Mouse (Mus musculus) urinary bladder, postnatal 36 days (tissue): ENCODE data around the gene Mst1r.

Source experiments
- DNase-seq, 2 experiments: peaks; one replicate each; pipeline ENCODE4 v3.0.0; 2022; ENCODE audit warnings: low spot score in 2 of 2, mixed read lengths in 1 of 2

Gene Mst1r

DNA sequence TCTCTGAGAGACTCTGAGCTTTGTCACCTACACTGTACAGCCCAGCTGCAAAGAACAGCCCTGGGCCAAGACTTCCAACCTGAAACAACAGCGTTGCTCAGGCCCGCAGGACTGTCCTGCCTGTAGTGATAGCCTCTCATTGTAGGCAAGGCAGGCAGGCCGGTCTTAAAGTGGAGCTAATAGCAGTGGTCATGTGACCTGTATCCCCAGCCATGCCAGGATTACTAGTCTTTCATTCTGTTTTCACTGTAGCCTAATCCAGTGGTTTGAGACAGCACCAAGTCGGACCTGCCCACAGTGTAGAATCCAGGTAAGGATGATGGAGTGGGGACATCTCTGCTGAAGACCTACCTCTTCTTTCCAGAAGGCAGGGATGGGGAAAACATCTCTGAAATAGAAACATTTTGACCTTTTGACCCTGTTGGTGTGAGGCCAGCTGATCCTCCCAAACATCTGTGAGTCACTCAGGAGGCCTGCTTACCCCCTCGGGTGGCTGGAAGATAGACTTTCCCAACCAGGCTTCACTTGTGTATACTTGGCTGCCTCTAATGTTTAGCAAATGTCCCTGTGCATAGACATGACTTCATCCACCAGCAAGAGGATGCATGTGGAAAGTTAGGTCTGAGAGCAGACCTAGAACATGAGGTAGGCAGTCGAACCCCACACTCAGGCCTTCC lies 49.1 kb downstream of the Mst1r start:
- DNase-seq: no peak

DNA sequence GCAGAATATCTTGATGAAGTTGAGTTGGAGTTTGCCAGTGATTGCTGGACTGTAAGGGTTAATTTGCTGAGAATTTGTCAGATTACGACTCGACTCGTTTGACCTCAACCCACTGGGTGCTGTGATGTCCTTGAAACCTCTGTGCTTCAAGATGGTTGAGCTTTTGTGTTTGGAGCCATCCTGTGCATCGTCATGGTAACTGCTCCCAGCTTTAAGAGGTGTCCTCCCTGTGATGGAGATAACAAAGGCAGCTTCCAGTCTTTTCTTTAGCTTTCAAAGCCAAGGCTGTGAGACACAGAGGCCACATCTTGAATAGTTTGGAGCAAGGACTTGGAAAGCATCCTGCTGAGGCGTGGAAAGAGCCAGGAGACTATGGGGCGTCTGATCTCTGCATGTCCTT lies 50.5 kb downstream of the Mst1r start:
- no peak for DNase-seq

DNA sequence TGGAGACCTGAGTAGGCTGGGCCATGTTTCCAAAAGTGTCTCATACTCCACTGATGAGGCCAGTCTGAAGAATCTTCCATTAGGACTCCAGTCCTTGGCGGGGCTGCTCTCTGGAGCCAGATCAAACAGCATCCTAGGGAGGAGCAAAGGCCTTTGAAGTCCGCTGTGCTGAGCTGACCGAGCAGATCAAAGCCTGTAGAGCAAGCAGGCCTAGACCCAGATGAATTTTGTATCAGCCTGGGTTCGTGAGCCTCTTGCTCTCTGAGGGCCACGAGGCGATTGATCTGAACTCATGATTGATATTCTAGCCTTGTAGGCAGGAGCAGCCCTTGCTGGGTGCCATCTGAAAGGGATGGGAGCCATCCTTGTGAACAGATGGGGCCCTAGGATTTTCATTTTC lies 53.2 kb downstream of the Mst1r start:
- DNase-seq: no peak

DNA sequence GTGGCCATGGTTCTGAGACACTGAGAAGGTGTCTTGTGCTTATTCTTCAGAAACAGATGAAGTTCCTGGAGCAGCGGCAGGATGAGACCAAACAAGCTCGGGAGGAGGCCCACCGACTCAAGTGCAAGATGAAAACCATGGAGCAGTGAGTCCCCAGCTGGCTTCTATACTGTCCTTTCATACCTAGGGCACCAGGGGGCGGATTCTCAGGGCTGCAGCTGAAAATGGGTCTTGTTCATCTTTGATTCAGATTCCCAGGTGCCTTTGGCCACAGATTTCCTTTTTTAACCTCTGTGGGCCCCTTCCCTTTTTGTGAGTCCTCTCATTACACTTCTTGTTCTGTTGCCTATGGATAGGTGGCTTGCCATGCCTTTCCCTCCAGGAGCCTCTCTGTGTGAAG lies 54.3 kb downstream of the Mst1r start:
- no peak for DNase-seq

DNA sequence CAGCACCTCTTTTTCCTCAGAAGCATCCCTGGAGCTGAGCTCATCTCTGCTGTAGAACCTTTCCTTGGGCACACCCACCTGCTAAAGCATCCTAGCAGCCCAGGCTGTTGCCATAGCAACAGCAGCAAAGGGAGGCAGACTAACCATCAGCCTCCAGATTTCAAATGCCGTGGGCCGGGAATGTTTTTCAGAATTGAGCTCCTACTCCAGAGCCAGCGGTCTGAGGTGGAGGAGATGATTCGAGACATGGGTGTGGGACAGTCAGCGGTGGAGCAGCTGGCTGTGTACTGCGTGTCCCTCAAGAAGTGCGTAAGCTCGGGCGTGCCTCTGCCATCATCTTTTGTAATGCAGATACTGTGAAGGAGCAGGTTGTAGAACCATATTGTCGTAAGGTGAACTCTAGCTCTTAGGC lies 54.7 kb downstream of the Mst1r start:
- DNase-seq: no peak

DNA sequence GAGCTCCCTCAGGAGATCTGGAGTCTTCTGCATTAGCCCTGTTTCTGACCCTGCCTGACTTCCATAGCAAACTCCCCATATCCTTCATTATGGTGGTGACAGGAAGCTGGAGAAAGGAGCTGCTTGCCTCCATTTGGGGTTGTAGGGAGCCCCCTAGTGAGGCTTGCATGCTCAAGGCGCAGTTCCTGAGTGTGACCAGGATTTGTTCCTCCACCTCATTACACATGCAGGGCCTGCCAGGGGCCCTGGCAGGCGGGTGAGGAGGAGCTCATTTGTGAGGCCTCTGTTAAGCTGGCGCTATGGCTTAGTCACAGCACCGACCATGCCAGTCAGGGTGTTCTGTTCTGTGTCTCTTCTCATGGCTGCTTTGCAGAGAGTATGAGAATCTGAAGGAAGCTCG lies 55.2 kb downstream of the Mst1r start:
- no peak for DNase-seq

DNA sequence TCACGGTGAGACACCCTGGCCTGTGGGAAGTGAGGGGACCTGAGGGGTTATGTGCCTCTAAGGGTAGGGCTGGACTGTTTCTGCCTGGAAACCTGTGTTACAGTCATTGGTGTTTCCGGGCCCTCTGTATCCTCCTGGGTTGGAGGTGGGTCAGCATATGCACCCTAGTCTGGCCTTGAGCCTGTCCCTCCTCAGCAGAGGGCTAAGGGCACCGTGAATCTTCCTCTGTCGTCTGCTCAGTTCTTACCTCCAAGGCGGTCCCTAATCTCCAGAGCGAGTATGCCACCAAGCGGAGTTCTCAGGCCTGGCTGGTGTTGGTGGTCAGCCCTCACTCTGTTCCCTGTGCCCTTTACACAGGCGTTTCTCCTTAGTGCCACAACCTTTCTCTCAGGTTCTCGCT lies 56.2 kb downstream of the Mst1r start:
- DNase-seq: no peak

DNA sequence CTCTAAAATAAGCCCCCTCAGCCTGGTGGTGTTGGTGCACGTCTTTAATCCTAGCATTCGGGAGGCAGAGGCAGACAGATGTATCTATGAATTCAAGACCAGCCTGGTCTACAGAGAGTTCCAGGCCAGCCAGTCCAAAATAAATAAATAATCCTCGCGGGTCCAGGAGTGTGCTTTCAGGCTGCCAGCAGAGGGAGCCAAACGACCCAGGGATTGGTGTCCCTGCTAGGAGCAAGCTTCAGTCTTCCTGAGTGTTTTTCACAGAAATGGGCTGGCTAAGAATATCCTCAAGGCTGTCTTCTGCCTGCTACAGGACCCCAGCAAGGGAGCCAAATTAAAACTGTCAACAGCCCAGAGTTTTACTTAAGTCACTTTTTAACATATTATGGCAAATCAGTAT lies 57.0 kb downstream of the Mst1r start:
- DNase-seq: peak; percentile 66 to 79

DNA sequence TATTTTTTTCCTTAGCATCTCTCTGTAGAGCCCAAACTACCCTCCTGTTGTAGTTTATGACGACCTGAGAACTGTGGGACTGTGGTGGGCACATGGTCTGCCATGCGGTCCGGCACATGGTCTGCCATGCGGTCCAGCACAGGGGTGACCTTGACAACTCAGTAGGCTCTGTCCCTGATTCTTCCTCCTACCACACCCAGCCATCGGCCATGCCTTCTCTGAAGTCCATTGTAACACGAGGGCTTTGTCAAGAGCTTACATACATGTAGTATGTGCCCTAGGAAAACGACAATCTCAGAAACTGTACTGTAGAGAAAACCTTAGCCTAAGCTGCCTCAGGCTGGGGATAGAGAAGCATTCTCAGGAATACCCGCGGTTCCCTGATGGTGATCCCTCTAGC lies 58.0 kb downstream of the Mst1r start:
- no peak for DNase-seq

DNA sequence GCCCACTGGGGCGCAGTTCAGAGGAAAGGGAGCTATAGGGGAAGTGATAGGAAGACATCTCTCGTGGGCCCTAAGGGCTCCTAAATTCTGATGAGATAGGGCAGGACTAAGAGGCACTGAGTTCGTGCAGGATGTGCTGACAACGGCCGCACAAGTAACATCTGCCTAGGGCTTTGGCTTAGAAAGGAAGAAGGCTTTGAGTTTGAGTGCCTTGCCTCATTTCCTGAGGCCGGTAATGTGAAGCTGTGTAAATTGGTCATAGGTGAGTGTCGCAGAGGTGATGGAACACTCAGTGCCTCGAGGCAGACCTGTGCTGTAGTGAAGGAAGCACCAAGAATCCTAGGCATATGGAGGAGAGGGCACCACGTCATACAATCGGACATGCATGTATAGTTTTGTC lies 60.0 kb downstream of the Mst1r start:
- DNase-seq: no peak

DNA sequence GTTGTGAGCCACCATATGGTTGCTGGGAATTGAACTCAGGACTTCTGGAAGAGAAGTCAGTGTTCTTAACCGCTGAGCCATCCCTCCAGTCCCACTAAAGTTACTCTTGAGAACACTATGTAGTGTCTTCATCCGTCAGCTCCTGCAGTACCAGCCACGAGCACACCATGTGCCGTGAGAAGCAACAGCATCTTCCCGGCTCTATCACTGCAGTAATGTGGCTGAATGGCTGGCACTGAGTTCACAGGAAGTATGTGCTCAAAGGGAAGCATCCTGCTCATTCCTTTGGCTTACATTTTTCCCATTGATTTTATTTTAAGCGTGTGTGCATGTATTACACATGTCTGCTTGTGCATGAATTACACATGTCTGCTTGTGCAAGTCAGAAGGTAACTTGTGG lies 60.8 kb downstream of the Mst1r start:
- DNase-seq: no peak

DNA sequence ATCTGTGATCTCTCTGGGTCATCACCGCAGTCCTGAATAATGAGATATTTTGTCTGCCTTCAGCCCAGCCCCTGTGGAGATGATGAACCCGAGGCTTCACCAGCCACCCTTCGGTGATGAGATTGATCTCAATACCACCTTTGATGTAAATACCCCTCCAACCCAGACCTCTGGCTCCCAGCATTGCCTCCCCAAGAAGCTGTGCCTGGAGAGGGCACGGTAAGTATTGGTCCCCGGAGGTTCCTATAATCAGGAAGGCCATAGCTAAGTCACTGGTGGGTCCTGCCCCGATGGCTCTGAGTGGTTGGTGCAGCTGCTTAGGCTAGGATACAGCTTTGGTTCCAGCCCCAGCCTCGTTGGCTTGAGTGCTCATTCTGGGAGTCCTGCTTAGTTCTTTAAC lies 61.9 kb downstream of the Mst1r start:
- no peak for DNase-seq
